Mouse (Mus musculus): ENCODE data around the gene Trib3. TPM values are rescaled to one million over a fixed set of nuclear protein-coding genes. Genes with fewer than 3 reads are reported as not detected.

Gene Trib3
- 20.3 TPM for total RNA-seq (2023)

GRCm38 (mm10) chr2:152343329-152344213 is at the start of gene Trib3:
Gene Trib3, minus strand, starts transcription at chr2:152344032.

GRCm38 (mm10) chr2:152376345-152376741 is 32.5 kb upstream of the Trib3 start, which contains the start of gene Nrsn2:
Gene Nrsn2, minus strand, starts transcription at chr2:152376638.

GRCm38 (mm10) chr2:152332101-152332825 is 11.6 kb downstream of the Trib3 start, which contains the start of gene Rbck1:
Gene Rbck1, minus strand, starts transcription at chr2:152332653.

GRCm38 (mm10) chr2:152293727-152294475 is 49.9 kb downstream of the Trib3 start, which contains the start of gene Tbc1d20:
Gene Tbc1d20, plus strand, starts transcription at chr2:152293828.

Other genes with a start within 250 kb of the Trib3 start
- 0.68 TPM for gene Srxn1, start 238.5 kb downstream of the Trib3 start, total RNA-seq (2023)
- gene Tcf15, start 200.5 kb downstream of the Trib3 start, total RNA-seq (2023), result not detected
- gene Csnk2a1, start 117.2 kb downstream of the Trib3 start, total RNA-seq (2023), result 114 TPM
- gene Tbc1d20, start 50.2 kb downstream of the Trib3 start, total RNA-seq (2023), result 55.5 TPM
- 215 TPM for gene Rbck1, start 11.4 kb downstream of the Trib3 start, total RNA-seq (2023)
- gene Nrsn2, start 32.6 kb upstream of the Trib3 start, total RNA-seq (2023), result not detected
- 0.80 TPM for gene Sox12, start 54.0 kb upstream of the Trib3 start, total RNA-seq (2023)
- gene Zcchc3, start 71.0 kb upstream of the Trib3 start, total RNA-seq (2023), result 1.0 TPM
- gene 6820408C15Rik, start 71.6 kb upstream of the Trib3 start, total RNA-seq (2023), result not detected
- not detected for gene Defb23, start 120.6 kb upstream of the Trib3 start, total RNA-seq (2023)
- not detected for gene Defb20, start 133.0 kb upstream of the Trib3 start, total RNA-seq (2023)
- gene Defb22, start 146.1 kb upstream of the Trib3 start, total RNA-seq (2023), result not detected
- not detected for gene Defb26, start 167.7 kb upstream of the Trib3 start, total RNA-seq (2023)
- gene Defb28, start 174.2 kb upstream of the Trib3 start, total RNA-seq (2023), result not detected
- gene Defb29, start 196.1 kb upstream of the Trib3 start, total RNA-seq (2023), result not detected
- gene Gm17416, start 225.3 kb upstream of the Trib3 start, total RNA-seq (2023), result not detected
- not detected for gene Defb21, start 228.7 kb upstream of the Trib3 start, total RNA-seq (2023)
- not detected for gene Defb19, start 236.3 kb upstream of the Trib3 start, total RNA-seq (2023)